Mouse (Mus musculus) C2C12 (cell line): ENCODE data around the gene Hes7.

Experiments used
- CTCF ChIP-seq: IDR thresholded peaks from one replicate; pipeline ENCODE4 v1.5.1; 2011; ENCODE audit not compliant: control insufficient read depth, insufficient read depth, insufficient read length
- FOSL1 ChIP-seq: IDR thresholded peaks from one replicate; pipeline ENCODE4 v1.8.0; 2011; ENCODE audit warnings: mild to moderate bottlenecking, low read length; ENCODE audit not compliant: poor library complexity, insufficient read depth, severe bottlenecking
- MAX ChIP-seq: IDR thresholded peaks from one replicate; pipeline ENCODE4 v1.6.1; 2011; ENCODE audit warnings: mild to moderate bottlenecking, control low read depth
- MYOD1 ChIP-seq: IDR thresholded peaks from one replicate; pipeline ENCODE4 v1.6.1; 2011; ENCODE audit warnings: low read depth; ENCODE audit not compliant: control insufficient read depth, insufficient read length
- MYOG ChIP-seq: IDR thresholded peaks from one replicate; pipeline ENCODE4 v1.6.1; 2011; ENCODE audit not compliant: control insufficient read depth, insufficient read length; ENCODE audit errors: extremely low read depth
- USF1 ChIP-seq: IDR thresholded peaks from one replicate; pipeline ENCODE4 v1.6.1; 2011; ENCODE audit warnings: low read depth, mild to moderate bottlenecking, control low read depth, moderate library complexity

- TF ChIP-seq CTCF (no peak), USF1 (no peak), MAX (no peak), MYOG (no peak), FOSL1 (no peak), MYOD1 (no peak)
These were observed 3.0 kb downstream of the Hes7 start for GRCm38 (mm10) chr11:69123056-69123692.
